Comparison of ENCODE assay signal across 8 mouse cellular contexts in the genomic region with DNA sequence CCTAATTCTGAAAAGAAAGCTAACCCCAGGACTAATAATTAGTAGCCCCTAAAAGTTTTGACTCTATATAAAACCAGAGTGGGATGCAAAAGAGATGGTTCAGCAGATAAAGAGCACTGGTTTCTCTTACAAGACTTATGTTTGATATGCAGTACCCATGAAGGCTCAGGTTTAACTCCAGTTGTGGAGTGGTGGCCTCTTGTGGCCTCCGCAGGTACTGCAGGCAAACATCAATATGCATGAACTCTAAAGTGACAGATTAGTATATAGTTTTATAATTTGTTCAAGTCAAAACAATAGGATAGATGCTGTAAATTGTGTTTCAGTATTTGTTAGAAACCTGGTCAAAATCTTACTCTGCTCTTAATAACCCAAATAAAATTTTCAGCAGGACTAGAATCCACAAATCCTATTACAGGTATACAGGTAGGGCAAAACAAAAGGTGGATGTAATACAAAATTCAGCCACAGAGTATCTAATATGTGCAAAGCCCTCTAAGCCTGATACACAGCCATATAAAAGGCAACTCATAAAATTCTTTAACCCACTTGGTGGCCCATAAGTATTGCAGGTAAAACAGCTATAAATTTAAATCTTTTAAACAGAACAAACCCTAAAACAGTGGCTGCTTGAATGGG. TPM values are rescaled to one million over a fixed set of nuclear protein-coding genes. Genes with fewer than 3 reads are reported as not detected.
DNase-seq lines count a peak whose midpoint lies in the region; ATAC-seq and TF ChIP-seq lines count a peak whose summit lies in the region.

No protein-coding gene starts in this region.

- no peak for TF ChIP-seq EP300 in liver, postnatal 0 days (IDR thresholded peaks at IDR 0.05; ENCODE audit: low read depth)

- no peak overlapping the region for H3K9ac ChIP-seq in forebrain, embryonic 13.5 days
- H3K9ac ChIP-seq in liver, postnatal 0 days (replicated peaks), result no peak overlapping the region

- ATAC-seq in forebrain, embryonic 13.5 days, result peak; percentile 66; the same call in 1 of the 2 replicates
- peak; percentile 57; the same call in 1 of the 2 replicates for ATAC-seq in liver, postnatal 0 days
- peak; percentile 85 for ATAC-seq in neutrophil, adult 5-6 weeks (ENCODE audit: extremely low read depth, insufficient number of reproducible peaks, low FRiP score, poor library complexity, severe bottlenecking)

- no peaks in the 10 kb centered on the region for H3K27me3 ChIP-seq in forebrain, embryonic 13.5 days
- H3K27me3 ChIP-seq in liver, postnatal 0 days (ENCODE audit: insufficient read depth, low read length), result no peaks in the 10 kb centered on the region

- no peak overlapping the region for H3K27ac ChIP-seq in forebrain, embryonic 13.5 days
- H3K27ac ChIP-seq in liver, postnatal 0 days (ENCODE audit: low read depth), result no peak overlapping the region

- peak; percentile 75 for DNase-seq in A20 (ENCODE audit: low read depth, low spot score)
- DNase-seq in CD8-positive naive resting alpha-beta T cell, adult 2 months (ENCODE audit: low read depth in 2 of 2, low spot score in 2 of 2), result peak; percentile 69 to 82
- DNase-seq in c-Kit-positive CD71-negative TER-119-negative erythroid progenitor cells, embryonic 14.5 days (ENCODE audit: low read depth), result peak; percentile 72
- DNase-seq in kidney, adult 9 months, result peak; percentile 74
- peak; percentile 84 for DNase-seq in liver, postnatal 0 days
- DNase-seq in thymus, postnatal 4 days, result peak; percentile 91

- 68% methylated on average over 1 of the region's 1 CpGs for WGBS in forebrain, embryonic 13.5 days
- whole genome bisulfite sequencing in liver, postnatal 0 days (ENCODE audit: insufficient replicate concordance), result 41% methylated on average over 1 of the region's 1 CpGs

- peaks cover 72% of the 10 kb centered on the region for H3K36me3 ChIP-seq in forebrain, embryonic 13.5 days (ENCODE audit: poor library complexity, severe bottlenecking)
- peaks cover 68% of the 10 kb centered on the region for H3K36me3 ChIP-seq in liver, postnatal 0 days (replicated peaks; ENCODE audit: insufficient read depth, low read length)

- H3K4me1 ChIP-seq in forebrain, embryonic 13.5 days, result peaks cover 24% of the 10 kb centered on the region
- H3K4me1 ChIP-seq in liver, postnatal 0 days (ENCODE audit: insufficient read depth), result peaks cover 10% of the 10 kb centered on the region

- peak; percentile 90 for TF ChIP-seq CTCF in liver, postnatal 0 days (IDR thresholded peaks at IDR 0.05; ENCODE audit: low read depth)

- H3K4me3 ChIP-seq in forebrain, embryonic 13.5 days, result no peak overlapping the region
- H3K4me3 ChIP-seq in liver, postnatal 0 days (ENCODE audit: low read depth, low read length), result no peak overlapping the region

- H3K9me3 ChIP-seq in forebrain, embryonic 13.5 days (replicated peaks), result no peaks in the 10 kb centered on the region
- H3K9me3 ChIP-seq in liver, postnatal 0 days (ENCODE audit: low read length), result no peaks in the 10 kb centered on the region

- H3K4me2 ChIP-seq in forebrain, embryonic 13.5 days, result no peak overlapping the region
- no peak overlapping the region for H3K4me2 ChIP-seq in liver, postnatal 0 days (ENCODE audit: low read depth, low read length)

RNA-seq across cellular contexts. Expression of a gene that starts 7.0 kb away (rescaled TPM):
- 55.5 and 59.0 TPM in 2 replicates for polyA plus RNA-seq in forebrain, embryonic 13.5 days (2015; fragmentation: Nextera tagmentation; extraction: Ambion mirVana)
- polyA plus RNA-seq in liver, postnatal 0 days (2015; fragmentation: Nextera tagmentation; extraction: Ambion mirVana), result 7.7 and 9.9 TPM in 2 replicates
- total RNA-seq in neutrophil, adult 5-6 weeks (2017), result 124 and 138 TPM in 2 replicates

RNA-seq across cellular contexts. Expression of a gene that starts 55.5 kb away (rescaled TPM):
- 0.14 and 0.21 TPM in 2 replicates for polyA plus RNA-seq in forebrain, embryonic 13.5 days (2015; fragmentation: Nextera tagmentation; extraction: Ambion mirVana)
- polyA plus RNA-seq in liver, postnatal 0 days (2015; fragmentation: Nextera tagmentation; extraction: Ambion mirVana), result 0.05 TPM in 2 replicates
- 5.5 and 6.1 TPM in 2 replicates for total RNA-seq in neutrophil, adult 5-6 weeks (2017)
